Mouse (Mus musculus) heart, postnatal 0 days (tissue): Measurements from ENCODE around the gene Fbxl7. TPM values are rescaled to one million over a fixed set of nuclear protein-coding genes. Genes with fewer than 3 reads are reported as not detected.
A peak's percentile ranks its signal among the peaks of the same experiment; 100 is the strongest.

Experiments used
- ATAC-seq: fragments of 200-750 bp; cut with Nextera tagmentation; 2 replicates; pipeline ENCODE4 v1.8.0; 2017; ENCODE audit warnings: low read depth, moderate number of reproducible peaks, moderate library complexity; ENCODE audit not compliant: insufficient read depth
- DNase-seq: peaks from one replicate; pipeline ENCODE4 v3.0.0-alpha.2; 2016; ENCODE audit warnings: low spot score
- H3K27ac ChIP-seq: fragments of 300-500 bp; sonication (generic); 2 replicates; pipeline ENCODE4 v1.5.1; 2014; ENCODE audit warnings: low read depth, mild to moderate bottlenecking
- H3K27me3 ChIP-seq: fragments of 300-500 bp; sonication (generic); 2 replicates; pipeline ENCODE4 v1.6.1; 2014; ENCODE audit warnings: low read length, mixed read lengths; ENCODE audit not compliant: control insufficient read depth, insufficient read depth
- H3K36me3 ChIP-seq: fragments of 300-500 bp; sonication (generic); replicated peaks from 2 replicates; pipeline ENCODE4 v1.6.1; 2014; ENCODE audit warnings: low read length, mixed read lengths; ENCODE audit not compliant: control insufficient read depth, insufficient read depth
- H3K4me1 ChIP-seq: fragments of 300-500 bp; sonication (generic); 2 replicates; pipeline ENCODE4 v1.6.1; 2014; ENCODE audit warnings: antibody characterized with exemption; ENCODE audit not compliant: control insufficient read depth, insufficient read depth
- H3K4me2 ChIP-seq: fragments of 300-500 bp; sonication (generic); 2 replicates; pipeline ENCODE4 v1.6.1; 2014; ENCODE audit warnings: low read depth, mild to moderate bottlenecking, low read length, moderate library complexity
- H3K4me3 ChIP-seq: fragments of 300-500 bp; sonication (generic); 2 replicates; pipeline ENCODE4 v1.5.1; 2014; ENCODE audit warnings: low read depth, low read length
- H3K9ac ChIP-seq: fragments of 300-500 bp; sonication (generic); replicated peaks from 2 replicates; pipeline ENCODE4 v1.6.1; 2014; ENCODE audit warnings: low read depth, low read length, mixed read lengths
- H3K9me3 ChIP-seq: fragments of 300-500 bp; sonication (generic); replicated peaks from 2 replicates; pipeline ENCODE4 v1.6.1; 2016; ENCODE audit warnings: low read length; ENCODE audit not compliant: control insufficient read depth
- CTCF ChIP-seq: IDR thresholded peaks from 2 replicates; pipeline ENCODE4 v1.5.1; 2016; ENCODE audit warnings: antibody characterized with exemption, control low read depth, low read depth
- EP300 ChIP-seq: IDR thresholded peaks from 2 replicates; pipeline ENCODE4 v1.6.1; 2016; ENCODE audit warnings: antibody characterized with exemption, low read depth
- WGBS: fragments of 180-500 bp; shearing (Covaris S2); extraction: QIAGEN DNeasy Blood & Tissue Kit; methylation state at CpG from one replicate; pipeline ENCODE4 v1.1.7; 2014; 5-methylcytosine and 5-hydroxymethylcytosine counted together
- polyA plus RNA-seq: library from polyadenylated mRNA; unstranded; fragments of >200 nt; fragmentation: Nextera tagmentation; extraction: Ambion mirVana; gene quantifications from 2 replicates; pipeline ENCODE4 v1.2.1, GENCODE M21; 2015
- total RNA-seq: library from RNA; depleted of rRNA; stranded (reverse); fragments of >200 nt; gene quantifications from 2 replicates; pipeline ENCODE4 v1.2.3, GENCODE M21; 2014; ENCODE audit warnings: low replicate concordance

Fbxl7 gene
- total and polyA plus RNA-seq, 2 experiments from 2014 or later = 3.1 to 7.4 TPM

DNA sequence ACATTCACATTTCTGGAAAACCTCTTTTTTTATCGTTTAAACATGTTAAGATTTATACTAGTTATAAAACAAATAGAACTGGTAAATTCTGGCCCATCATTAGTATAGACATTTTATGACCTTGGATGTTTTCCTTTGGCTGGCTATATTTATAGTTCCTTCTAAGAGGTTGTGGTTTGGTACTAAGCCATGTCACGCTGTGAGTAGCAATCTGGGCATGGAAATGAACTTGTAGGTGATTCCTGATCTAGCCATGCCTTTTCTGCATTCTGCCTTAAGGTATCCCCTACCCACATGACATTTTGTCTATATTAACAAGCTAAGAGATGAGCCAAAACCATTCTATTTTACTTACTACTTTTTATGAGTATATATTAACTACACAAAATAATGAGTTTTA, 329.3 kb downstream of the Fbxl7 start:
- H3K27ac ChIP-seq = no peak overlapping the region
- DNase-seq (no peak), ATAC-seq (no peak)
- H3K9me3 ChIP-seq = no peaks in the 10 kb centered on the region
- no peaks in the 10 kb centered on the region for H3K4me1 ChIP-seq
- H3K4me3 ChIP-seq = no peak overlapping the region
- no peaks in the 10 kb centered on the region for H3K36me3 ChIP-seq
- no peak overlapping the region for H3K4me2 ChIP-seq
- 66% methylated on average over 2 of the region's 2 CpGs for WGBS
- no peaks in the 10 kb centered on the region for H3K27me3 ChIP-seq
- TF ChIP-seq EP300 = no peak
- no peak overlapping the region for H3K9ac ChIP-seq

DNA sequence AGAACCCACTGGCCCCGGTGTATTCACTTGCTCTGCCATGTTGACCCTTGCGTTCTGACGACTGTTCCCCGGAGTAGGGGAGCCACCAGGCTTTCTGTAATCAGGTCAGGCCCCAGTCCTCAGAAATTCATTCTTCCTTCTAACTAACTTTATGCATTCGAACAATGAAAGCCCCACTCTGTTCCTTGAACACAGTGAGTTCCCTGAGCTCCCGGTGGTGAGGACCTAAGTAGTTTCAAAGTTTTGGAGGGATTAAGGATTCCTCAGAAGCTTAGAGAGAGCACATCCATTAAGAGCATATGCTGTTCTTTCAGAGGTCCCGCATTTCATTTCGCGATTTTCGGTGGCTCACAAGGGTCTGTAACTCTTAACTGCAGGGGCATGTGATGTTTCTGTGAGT, 341.8 kb downstream of the Fbxl7 start:
- TF ChIP-seq EP300 (no peak), CTCF (no peak)
- no peak overlapping the region for H3K4me3 ChIP-seq
- H3K4me1 ChIP-seq = no peaks in the 10 kb centered on the region
- no peak overlapping the region for H3K4me2 ChIP-seq
- H3K36me3 ChIP-seq = no peaks in the 10 kb centered on the region; the same call in 1 of the 2 replicates
- no peak overlapping the region for H3K9ac ChIP-seq
- no peaks in the 10 kb centered on the region for H3K9me3 ChIP-seq
- no peak for ATAC-seq
- no peaks in the 10 kb centered on the region for H3K27me3 ChIP-seq
- WGBS = 73% methylated on average over 10 of the region's 10 CpGs
- H3K27ac ChIP-seq = no peak overlapping the region
- DNase-seq = no peak

DNA sequence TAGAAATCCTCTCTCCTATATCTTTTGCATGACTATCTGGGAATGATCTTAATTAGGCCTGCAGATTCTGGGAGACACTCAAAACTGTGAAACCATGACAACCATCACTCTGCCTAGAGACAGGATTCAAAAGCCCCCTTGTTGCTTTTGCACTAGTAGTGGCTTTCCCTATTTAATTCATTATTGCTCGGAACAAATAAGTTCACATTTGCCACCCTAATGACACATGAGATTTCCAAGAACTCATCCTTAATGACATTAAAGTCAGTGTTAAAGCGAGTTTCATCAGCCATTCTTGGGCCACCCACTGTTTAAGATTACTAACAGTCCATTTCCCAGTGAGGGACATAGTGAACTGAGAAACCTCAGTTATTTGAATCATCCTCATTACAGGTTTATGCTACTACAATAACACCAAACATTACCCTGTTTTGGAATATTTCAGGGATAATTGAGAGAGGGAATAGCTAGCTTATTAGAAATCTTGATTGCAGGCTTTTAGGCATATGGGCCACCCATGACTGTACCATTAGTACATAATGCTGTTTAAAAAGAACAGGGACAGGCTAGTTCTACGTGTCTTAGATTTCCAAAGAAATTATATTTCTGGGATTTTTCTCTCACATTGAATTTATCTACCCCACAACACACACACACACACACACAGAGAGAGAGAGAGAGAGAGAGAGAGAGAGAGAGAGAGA, 361.2 kb downstream of the Fbxl7 start:
- Histone ChIP-seq H3K36me3 (no peaks in the 10 kb centered on the region), H3K4me1 (no peaks in the 10 kb centered on the region), H3K27ac (no peak overlapping the region), H3K4me3 (no peak overlapping the region), H3K9me3 (no peaks in the 10 kb centered on the region), H3K27me3 (no peaks in the 10 kb centered on the region), H3K4me2 (no peak overlapping the region), H3K9ac (no peak overlapping the region)
- 63% methylated on average over 3 of the region's 3 CpGs for WGBS
- TF ChIP-seq CTCF (no peak), EP300 (no peak)
- ATAC-seq (no peak), DNase-seq (no peak)

DNA sequence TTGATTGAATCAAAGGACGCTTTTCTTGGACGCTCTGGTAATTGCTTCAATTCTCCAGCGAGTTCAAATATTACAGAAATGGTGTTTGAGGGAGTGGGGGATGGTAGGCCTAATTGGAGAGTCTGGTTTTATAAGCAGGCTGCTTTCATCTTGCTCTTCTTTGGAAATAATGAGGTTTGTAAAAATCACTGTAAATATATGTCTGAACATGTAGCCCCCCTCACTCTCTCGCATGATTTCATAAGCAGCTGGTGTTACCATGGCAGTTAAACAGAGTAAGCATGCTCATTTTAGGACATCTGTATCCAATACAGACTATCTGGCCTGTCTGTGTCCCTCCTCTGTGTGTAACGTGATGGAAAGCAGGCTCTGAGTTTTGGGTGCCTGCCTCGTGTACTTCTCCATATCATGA, 376.2 kb downstream of the Fbxl7 start:
- Histone ChIP-seq H3K9ac (no peak overlapping the region), H3K4me2 (no peak overlapping the region), H3K9me3 (no peaks in the 10 kb centered on the region), H3K27ac (no peak overlapping the region), H3K27me3 (no peaks in the 10 kb centered on the region), H3K36me3 (no peaks in the 10 kb centered on the region), H3K4me3 (no peak overlapping the region), H3K4me1 (no peaks in the 10 kb centered on the region)
- 55% methylated on average over 6 of the region's 6 CpGs for whole genome bisulfite sequencing
- no peak for TF ChIP-seq EP300
- TF ChIP-seq CTCF = no peak
- DNase-seq (no peak), ATAC-seq (peak; percentile 66)

DNA sequence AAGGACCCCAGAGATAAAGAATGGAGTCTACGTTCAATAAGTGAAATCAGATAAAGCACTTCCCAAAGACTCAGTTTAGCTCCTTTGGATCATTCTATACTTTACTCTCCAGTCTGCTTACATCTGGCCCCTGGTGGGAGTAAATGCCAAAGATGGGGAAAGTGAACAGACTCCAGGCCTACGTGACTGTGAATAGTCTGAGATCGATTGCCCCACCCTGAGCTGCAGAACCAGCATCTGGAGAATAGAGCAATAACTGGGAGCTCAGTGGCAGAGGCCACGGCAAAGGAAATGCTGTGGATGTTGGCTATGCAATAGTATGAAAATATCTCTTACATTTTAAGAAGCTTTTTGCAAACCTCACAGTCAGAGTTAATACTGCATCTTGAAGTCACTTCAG, 394.4 kb downstream of the Fbxl7 start:
- TF ChIP-seq EP300 (no peak), CTCF (no peak)
- 56% methylated on average over 4 of the region's 4 CpGs for WGBS
- H3K4me3 ChIP-seq = no peak overlapping the region
- no peak overlapping the region for H3K4me2 ChIP-seq
- H3K4me1 ChIP-seq = no peaks in the 10 kb centered on the region
- H3K27ac ChIP-seq = no peak overlapping the region
- no peaks in the 10 kb centered on the region for H3K9me3 ChIP-seq
- no peak overlapping the region for H3K9ac ChIP-seq
- DNase-seq (no peak), ATAC-seq (no peak)
- H3K36me3 ChIP-seq = no peaks in the 10 kb centered on the region
- no peaks in the 10 kb centered on the region for H3K27me3 ChIP-seq
